Mouse (Mus musculus): ENCODE data around the gene Rab29. TPM values are rescaled to one million over a fixed set of nuclear protein-coding genes. Genes with fewer than 3 reads are reported as not detected.
"Not testable (repeated sequence)": the region's sequence is repeated elsewhere in the genome, so short reads cannot be mapped to it uniquely, and the experiment has no call there.

The Rab29 gene
- total RNA-seq, 2 experiments from 2014 or later, result 7.1 to 8.9 TPM

- DNase-seq, result no peak
Measured at GRCm38 (mm10) chr1:131861811-131862210, 5.2 kb upstream of the Rab29 start.

- no peak for DNase-seq
Measured at GRCm38 (mm10) chr1:131865596-131865995, 1.4 kb upstream of the Rab29 start.

- DNase-seq, result no peak
Measured at GRCm38 (mm10) chr1:131866304-131866999, 572 bp upstream of the Rab29 start.

- no peak for DNase-seq
Measured at GRCm38 (mm10) chr1:131867946-131868290, 894 bp downstream of the Rab29 start.

- DNase-seq, result no peak
Measured at GRCm38 (mm10) chr1:131869561-131869960, 2.5 kb downstream of the Rab29 start.

- DNase-seq, result no peak
Measured at GRCm38 (mm10) chr1:131872856-131873255, 5.8 kb downstream of the Rab29 start.

GRCm38 (mm10) chr1:131879816-131880215 is 12.8 kb downstream of the Rab29 start:
- no peak for DNase-seq

- DNase-seq, result peak; percentile 8
Measured at GRCm38 (mm10) chr1:131882787-131883186, 15.8 kb downstream of the Rab29 start.

- no peak for DNase-seq
Measured at GRCm38 (mm10) chr1:131886173-131886572, 19.1 kb downstream of the Rab29 start.

- no peak for DNase-seq
Measured at GRCm38 (mm10) chr1:131886641-131887040, 19.6 kb downstream of the Rab29 start.

GRCm38 (mm10) chr1:131890043-131890658 is 23.1 kb downstream of the Rab29 start:
- DNase-seq, result no peak

- DNase-seq, result no peak
Measured at GRCm38 (mm10) chr1:131891436-131891835, 24.4 kb downstream of the Rab29 start.

GRCm38 (mm10) chr1:131902679-131903078 is 35.7 kb downstream of the Rab29 start:
- DNase-seq, result no peak

- no peak for DNase-seq
Measured at GRCm38 (mm10) chr1:131903251-131903650, 36.2 kb downstream of the Rab29 start.

GRCm38 (mm10) chr1:131905497-131905896 is 38.5 kb downstream of the Rab29 start:
- no peak for DNase-seq

GRCm38 (mm10) chr1:131908456-131908855 is 41.4 kb downstream of the Rab29 start:
- DNase-seq, result no peak

- not testable (repeated sequence) for DNase-seq
Measured at GRCm38 (mm10) chr1:131909236-131909635, 42.2 kb downstream of the Rab29 start.

- DNase-seq, result peak; percentile 99
Measured at GRCm38 (mm10) chr1:131910001-131910648, 43.1 kb downstream of the Rab29 start, which contains the start of gene Nucks1. Gene Nucks1, plus strand, starts transcription at chr1:131910534.

- DNase-seq, result peak; percentile 82
Measured at GRCm38 (mm10) chr1:131910674-131911558, 43.9 kb downstream of the Rab29 start.

GRCm38 (mm10) chr1:131917634-131918033 is 50.6 kb downstream of the Rab29 start:
- no peak for DNase-seq

GRCm38 (mm10) chr1:131919052-131919451 is 52.0 kb downstream of the Rab29 start:
- no peak for DNase-seq

GRCm38 (mm10) chr1:131922100-131922499 is 55.1 kb downstream of the Rab29 start:
- no peak for DNase-seq

Data from gastrocnemius, postnatal 10 days (tissue).